Mouse (Mus musculus) hindlimb bud, embryonic 11.5 days (tissue): ENCODE data around the gene Dcakd.

ENCODE experiments used
- DNase-seq: peaks from one replicate; pipeline ENCODE4 v3.0.0-alpha.2; 2012; ENCODE audit warnings: low read depth, low spot score; ENCODE audit errors: extremely low spot score

Gene Dcakd

DNA sequence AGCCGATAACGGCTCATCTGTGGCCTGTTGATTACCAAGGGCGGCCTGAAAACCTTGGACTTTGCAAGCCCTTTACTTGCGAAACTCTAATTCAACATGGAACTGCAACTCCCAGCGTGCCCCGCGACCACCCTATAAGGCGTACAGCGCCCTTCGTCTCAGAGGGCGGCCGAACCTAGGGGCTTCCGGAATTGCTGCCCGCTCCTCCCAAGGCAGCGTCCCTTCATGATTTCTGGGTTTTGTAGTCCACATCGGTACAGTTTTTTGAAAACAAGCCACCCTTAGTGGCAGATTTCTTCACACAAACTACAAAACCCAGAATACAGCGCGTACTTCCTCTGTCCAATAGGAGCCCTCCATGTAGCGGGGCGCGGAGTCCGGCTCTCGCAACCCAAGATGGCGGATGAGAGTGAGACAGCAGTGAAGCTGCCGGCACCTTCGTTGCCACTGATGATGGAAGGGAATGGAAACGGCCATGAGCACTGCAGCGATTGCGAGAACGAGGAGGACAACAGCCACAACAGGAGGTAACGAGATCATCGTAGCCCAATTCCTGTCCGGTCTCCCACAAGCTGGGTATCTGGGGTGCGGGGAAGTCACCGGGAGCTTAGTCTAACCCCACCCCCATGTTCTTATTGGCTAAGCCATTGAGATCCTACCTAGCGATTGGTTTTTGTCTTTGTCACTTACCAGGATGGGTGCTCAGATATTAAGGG, at the start of gene Dcakd, which contains the start of gene Nmt1:
TSS of gene Dcakd (minus strand) at position 158 of the 716 bp plus-strand sequence.
TSS of gene Nmt1 (plus strand) at position 15 of the 716 bp plus-strand sequence.
- peak; percentile 97 for DNase-seq

DNA sequence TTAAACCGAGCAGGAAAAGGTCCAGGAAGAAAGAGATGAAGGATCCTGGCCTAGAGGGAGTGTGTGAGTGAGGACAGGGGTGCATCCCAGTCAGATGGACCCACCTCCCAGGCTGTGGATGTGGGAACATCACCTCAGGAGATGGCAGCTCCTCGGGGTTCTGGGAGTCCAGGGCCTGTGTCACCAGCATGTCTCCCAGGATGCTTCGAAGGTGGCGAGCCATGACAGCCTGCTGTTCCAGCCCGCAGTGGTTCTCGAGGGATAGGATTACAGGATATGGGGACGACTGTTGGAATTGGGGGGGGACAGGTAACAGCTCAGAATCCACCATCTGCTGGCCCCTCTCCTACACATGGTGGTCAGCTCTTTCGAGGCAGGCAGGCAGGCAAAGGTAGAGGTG, 48.4 kb upstream of the Dcakd start:
- no peak for DNase-seq

DNA sequence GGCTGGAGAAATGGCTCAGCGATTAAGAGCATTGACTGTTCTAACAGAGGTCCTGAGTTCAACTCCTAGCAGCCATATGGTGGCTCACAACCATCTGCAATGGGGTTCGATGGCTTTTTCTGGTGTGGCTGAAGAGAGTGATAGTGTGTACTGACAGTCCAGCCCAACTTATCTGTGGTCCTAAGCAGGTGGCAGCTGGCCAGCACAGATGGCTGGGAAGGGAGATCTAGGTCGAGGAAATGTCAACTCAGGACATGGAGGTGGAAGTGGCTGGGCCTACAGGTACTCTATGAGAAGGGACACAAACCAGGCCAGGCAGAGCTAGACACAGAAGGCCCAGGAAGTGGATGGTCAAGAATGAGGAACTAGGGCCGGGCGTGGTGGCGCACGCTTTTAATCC, 47.9 kb upstream of the Dcakd start:
- no peak for DNase-seq

DNA sequence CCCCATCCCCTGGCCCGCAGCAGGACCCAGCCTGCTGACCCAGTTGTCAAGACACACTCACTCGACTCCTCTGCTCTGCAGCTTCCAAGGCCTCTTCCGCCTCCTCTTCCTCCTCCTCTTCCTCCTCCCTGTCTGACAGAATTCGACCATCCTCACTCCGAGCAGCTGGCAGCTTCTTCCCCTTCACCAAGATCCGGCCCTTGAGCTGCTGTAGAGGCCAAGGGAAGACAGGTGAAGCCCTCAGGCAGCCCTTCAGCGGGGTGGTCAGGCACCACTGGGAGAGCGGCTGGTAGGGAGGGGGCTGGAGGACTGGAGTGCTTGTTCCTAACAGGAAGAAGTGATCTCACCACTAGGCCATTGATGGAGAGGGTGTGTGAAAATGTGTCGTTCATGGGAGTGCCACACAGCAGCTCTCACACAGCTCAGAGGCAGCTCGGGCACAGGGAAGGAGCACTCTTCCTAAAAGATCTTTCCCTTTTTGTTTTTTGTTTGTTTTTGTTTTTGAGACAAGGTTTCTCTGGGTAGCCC, 46.7 kb upstream of the Dcakd start:
- no peak for DNase-seq

DNA sequence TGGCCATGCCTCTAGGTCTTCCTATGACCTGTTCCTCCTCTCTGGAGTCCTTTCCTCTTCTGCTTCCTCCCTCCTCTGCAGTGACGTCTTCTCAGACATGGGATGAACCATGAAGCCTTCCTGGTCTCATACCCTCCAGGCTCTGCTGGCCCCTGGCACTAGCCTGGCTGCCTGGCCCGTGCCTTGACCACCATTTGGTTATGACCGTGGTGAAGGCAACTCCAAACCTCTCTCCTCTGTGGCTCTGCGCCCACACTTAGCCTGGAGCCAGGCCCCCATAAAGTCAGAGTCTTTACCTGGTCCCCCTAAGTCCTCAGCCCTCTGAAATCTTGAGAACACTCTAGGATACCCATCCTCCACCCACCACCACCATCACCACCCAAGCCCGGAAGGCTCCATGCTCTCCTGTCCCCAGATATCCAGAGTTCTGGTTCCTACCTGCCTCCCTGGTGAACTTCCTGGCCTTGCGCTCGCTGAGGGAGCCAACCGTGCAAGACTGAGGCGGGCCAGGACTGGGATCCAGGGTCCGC, 46.1 kb upstream of the Dcakd start:
- no peak for DNase-seq

DNA sequence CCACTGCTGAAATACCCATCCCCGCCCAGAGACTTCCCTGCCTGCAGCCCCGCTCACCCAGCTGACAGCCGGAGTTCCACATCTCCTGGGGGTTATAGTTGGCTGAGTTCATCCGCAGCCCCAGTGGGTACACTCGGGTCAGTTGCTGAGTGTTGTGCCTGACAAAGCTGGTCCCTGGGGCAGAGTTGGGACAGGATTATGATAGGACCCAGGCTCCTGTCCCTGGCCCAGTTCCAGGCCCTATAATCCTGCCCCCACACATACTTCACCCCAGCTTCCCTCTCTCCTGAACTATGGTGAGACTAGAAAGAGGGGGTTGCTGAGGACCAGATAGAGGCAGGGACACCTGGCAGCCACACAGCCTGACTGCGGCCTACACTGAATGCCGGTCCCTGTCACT, 45.5 kb upstream of the Dcakd start:
- DNase-seq: no peak

DNA sequence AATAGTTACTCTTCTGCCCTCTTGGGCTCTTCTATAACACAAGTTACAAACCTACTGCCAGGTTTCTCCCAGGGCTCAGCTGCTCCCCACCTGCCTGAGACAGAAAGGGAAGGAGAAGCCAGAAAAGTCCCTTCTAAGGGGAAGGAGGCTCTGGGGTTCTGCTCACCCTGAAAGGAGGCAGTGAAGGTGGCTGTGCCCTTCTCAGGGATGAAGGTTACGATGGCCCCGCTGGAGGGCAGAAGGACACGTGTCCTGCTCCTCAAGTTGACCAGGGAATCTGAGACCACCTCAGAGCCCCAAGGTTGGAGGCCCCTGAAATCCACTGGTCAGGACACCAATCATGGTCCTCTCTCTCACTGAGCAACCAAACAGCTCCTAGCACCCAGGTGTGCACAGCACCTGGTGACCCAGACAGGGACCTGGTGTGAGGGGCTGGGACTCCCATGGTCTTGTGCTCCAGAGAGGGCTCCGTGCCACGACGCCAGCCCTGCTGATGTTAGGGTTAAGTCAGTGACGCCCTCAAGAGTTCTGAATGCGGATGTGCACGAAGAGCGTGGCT, 42.3 kb upstream of the Dcakd start:
- DNase-seq: no peak

DNA sequence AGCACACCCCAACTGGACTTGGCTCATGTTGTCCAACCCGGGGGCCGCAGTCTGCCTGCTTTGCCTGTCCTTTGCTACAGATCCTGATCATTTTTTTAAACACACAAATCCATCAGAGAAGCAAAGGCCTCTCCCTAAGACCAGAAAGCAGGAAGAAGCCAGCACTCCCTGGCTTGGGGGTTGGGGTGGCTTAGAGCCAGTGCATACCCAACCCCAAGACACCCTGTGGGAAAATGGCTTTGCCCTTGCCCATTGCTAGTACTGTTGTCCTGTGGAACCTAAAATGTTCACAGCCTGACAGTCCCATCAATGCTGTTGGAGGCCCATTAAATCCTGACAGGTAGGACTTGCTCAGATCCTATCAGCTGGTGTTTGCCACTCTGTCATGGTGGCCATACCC, 41.6 kb upstream of the Dcakd start:
- DNase-seq: no peak

DNA sequence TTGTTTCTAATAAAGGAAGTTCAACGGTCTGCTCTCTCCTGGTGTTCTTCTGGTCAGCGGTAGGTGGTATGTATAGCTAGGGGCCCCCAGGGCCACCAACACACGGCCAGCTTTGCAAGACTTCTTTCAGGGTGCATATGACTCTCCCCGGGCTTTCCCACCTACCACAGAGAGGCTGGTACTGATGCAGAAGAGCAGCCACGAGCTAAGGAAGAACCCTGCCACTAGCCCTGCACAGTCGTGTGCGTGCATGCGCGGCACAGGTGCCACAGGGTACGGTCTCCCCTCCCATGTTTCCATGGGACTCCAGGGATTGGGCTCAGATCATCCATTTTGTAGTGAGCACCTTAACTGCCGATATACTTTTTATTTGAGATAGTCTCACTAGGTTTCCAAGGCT, 40.8 kb upstream of the Dcakd start:
- no peak for DNase-seq

DNA sequence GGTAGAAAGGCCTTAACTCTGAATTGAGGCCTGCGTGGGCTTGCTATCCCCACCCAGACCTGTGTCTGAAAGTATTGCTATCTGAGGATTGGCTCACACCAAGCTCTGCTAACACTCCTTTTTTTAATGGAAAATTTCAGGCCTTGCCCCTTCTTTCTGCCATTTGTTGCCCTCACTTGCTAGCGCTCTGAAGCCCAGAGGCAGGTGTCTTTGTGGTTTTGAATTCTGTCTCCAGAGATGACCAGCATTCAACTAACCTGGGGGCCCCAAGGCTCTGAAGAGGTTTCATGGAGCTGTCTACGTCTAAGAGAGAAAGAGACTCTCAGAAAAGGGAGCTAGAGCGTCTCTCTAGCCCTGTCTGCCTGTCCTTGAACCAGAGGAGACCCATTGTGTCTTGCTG, 40.1 kb upstream of the Dcakd start:
- no peak for DNase-seq

DNA sequence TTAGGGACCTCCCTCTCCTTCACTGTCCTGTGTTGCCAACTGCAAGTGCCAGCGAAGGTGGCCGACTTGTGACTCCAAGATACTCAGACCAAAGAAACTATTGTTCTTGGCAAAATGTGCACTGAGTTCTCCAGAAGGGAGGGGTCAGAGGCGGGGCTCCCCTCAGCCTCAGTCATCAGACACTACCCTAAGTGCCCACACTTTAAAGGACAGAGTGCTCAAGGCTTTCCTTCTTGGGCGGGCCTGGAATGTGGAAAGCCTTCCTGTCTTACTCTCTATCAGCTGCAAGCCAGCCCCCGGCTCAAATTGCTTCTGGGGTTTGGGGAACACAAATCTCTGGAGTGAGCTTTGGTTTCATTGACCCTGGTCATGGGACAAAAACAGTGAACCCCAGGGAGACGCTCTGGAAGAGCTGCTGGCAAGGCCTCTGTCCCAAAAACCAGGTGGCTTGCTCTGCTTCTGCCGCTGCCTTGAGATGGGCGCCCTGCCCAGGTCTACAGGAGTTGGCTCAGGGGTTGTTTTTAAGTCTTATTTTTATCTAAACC, 39.4 kb upstream of the Dcakd start:
- no peak for DNase-seq

DNA sequence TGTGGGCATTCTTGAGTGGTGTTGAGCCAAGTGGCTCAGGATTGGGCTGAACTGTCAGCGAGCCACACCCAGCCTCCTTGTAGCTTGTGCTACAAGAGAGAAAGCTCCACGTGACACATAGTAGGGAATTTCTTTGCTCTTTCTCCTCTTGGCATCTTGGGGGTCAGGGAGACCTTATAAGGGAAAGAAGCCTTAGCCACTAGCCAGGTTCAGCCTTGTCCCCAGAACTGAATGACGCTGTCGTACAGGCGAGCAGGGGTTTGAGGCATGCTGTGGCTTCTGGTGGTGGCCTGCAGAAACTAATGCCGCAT, 38.9 kb upstream of the Dcakd start:
- DNase-seq: no peak

DNA sequence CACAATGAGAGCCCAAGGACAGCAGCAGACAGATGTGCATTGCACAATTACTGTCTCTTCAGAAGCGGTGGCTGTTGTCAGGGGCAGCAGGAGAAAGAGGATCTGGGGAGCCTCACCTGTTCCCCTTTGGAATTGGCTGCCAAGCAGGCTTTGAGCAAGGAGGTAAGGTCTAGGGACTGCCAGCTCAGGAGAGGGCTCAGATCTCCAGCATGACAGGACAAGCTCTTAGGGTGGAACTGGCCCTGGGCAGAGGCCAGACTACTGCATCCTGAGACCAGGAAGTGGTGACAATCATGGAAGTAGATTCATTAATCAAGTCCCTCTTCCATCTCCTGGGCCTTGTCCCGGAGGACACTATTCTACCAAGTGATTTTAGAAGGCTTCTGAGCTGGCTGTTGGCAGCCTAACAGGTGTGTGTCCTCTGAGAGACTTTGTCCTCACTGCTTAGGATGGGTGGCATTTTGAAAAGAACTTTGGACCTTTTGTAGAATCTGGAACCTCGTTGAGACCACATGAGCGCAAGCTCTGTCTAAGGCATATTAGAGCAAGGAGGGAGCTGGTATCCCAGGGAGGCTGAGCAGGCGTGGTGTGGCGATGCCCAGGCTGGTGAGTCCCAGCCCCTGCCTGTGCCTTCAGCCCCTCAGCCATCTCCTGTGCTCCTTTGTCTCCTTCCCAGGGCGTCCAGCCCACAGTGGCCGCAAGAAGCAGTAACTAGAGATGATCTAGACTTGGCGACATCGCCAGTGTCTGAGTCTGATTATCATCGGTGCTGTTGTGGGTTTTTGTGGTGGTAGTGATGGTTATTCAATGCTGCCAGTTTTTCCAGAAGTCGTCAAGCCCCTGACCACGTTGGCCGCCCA, 38.3 kb upstream of the Dcakd start:
- no peak for DNase-seq

DNA sequence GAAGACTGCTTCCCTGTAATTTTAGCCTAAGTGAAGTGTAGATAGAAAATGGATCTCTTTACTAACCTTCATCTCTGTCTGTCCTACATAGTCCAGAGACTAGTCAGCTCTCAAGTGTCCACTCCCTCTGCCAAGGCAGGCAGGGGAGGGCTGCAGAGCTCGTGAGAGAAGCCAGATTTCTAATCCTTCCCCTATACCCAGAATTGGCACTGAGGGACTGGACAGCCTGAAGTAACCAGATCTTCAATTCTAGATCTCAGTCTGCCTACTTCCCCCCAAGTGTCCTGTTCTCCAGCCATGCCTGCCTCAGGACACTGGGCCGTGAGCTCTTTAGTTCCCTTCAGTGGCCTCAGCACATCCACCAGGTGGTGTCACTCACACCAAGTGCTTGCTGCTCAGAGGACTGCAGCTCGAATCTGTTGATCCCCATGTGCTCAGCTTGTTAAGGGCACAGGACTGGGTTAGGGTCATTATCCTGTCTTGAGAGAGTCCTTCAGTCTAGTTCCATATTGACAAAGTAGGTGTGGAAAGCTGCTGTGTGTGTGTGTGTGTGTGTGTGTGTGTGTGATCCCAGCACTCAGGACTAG, 30.5 kb upstream of the Dcakd start:
- no peak for DNase-seq

DNA sequence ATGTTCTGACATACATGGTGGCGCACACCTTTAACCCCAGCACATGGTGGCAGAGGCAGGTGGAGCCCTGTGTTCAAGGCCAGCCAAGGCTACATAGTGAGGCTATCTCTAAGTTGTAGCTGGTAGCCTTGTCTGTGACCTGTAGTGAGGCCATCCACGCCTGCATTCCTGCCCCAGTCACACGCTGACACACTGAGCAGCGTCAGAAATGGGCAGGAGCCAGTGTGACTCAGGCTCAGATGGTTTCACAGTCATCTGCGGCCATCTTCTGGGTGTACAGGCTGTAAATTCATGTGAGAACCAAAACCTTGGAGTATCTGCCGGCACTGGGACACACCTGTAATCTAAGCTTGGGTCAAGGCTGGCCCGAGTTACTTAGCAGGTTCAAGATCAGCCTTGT, 28.5 kb upstream of the Dcakd start:
- DNase-seq: no peak

DNA sequence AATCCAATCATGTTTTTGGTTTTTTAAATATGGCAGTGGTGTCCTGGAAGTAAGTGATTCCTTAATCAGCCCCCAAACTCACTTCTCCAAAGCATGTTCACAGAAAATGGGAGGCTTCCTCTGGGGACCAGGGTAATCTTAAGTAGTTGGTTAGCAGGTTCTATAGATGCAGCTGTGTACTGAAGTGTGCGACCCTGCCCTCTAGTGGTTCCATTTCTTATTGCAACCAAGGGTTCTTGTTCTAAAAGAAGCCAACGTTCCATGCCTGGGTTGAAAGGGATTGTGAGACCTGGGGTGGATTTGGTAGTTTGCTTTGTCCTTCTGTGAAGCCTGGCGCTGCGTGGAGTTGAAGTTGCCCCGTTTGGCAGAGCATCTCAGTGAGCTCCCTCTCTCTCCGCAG, 26.7 kb upstream of the Dcakd start:
- peak; percentile 71 for DNase-seq

DNA sequence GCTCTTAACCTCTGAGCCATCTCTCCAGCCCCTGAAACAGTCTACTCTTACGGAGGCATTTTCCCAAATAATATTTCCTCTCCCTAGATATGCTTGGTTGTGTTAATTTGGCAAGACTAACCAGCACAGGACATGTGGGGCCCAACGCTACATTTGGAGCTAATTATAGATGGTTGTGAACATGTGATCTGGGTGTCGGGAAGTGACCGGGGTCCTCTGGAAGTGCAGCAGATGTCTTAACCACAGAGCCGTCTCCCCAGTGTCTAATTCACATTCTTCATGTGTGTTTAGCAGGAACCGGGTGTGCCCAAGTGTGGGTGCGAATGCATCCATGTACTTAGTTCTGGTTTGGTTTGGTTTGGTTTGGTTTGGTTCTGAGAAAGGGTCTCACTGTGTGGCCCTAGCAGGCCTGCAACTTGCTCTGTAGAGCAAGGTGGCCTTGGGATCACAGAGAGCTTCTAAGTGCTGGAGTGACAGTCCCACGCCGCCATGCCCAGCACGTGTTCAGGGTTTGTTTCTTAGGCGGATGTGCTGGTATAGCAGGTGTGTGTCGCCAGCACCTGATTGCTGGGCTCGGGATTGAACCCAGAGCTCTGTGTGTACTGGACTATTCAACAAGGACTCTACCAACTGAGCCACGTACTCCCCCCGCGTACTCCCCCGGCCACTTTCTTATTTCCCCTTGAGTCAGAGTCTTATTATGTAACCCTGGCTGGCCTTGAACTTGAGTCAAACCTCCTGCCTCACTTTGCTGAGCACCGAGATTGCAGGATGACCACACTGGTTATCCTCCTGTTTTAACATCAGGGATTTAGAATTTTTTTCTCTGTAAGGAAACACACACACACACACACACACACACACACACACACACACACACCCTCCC, 25.3 kb upstream of the Dcakd start:
- no peak for DNase-seq

DNA sequence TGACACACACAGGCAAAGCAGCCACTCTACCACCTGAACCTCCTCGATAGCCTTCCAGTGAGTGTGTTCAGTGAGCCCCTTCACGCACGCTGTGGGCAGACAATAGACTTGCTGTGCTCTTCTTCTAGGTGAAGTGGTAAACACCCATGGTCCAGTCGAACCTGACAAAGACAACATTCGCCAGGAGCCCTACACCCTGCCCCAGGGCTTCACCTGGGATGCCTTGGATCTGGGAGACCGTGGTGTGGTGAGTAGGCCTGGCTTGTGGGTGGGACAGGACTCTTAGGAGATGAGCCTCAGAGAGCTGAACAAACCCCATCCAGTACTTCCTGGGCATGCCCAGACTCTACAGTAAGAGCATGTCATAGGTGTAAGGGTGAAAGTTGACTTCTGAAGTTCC, 23.9 kb upstream of the Dcakd start:
- no peak for DNase-seq

DNA sequence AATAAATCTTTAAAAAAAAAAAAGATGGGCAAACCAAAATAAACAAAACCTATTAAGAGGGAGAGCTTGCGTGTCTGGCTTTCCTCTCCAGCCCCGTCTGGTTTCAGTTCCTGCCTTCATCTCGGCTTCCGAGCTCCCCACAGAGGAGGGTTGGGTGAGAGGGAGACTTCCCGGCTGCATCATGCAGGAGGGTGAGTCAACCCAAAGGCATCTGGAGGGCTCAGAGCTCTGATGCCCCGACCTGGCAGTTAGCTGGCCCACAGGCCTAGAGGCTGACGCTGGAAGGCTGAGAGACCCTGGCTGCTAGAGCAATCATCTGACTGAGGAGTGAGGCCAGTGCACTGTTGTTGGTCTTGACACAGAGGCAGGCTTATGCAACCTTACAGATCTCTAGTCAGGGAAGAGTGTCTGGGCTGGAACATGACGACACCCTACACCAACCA, 23.1 kb upstream of the Dcakd start:
- DNase-seq: no peak

DNA sequence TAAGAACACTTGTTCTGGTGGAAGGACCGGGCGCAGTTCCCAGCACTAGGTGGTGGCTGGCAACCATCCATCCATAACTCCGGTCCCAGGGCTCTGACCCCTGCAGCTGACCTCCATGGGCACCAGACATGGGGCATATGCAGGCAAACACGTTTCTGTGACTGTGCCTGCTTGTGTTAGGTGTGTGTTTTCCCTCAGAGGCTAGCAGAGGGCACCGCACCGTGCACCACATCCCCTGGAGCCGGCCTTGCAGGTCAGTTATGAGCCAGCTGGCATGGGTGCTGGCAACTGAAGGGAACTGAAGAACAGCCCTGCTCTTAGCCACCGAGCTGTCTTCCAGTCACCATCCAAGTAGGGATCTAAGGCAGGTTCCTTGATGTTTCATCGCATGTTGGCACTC, 22.0 kb upstream of the Dcakd start:
- DNase-seq: no peak
